Mouse (Mus musculus): ENCODE results near the gene Tcl1b5. TPM values are rescaled to one million over a fixed set of nuclear protein-coding genes. Genes with fewer than 3 reads are reported as not detected.

The Tcl1b5 gene
- polyA plus RNA-seq (2012; rRNA removed; ENCODE audit: low replicate concordance), result not detected in 2 replicates

DNA sequence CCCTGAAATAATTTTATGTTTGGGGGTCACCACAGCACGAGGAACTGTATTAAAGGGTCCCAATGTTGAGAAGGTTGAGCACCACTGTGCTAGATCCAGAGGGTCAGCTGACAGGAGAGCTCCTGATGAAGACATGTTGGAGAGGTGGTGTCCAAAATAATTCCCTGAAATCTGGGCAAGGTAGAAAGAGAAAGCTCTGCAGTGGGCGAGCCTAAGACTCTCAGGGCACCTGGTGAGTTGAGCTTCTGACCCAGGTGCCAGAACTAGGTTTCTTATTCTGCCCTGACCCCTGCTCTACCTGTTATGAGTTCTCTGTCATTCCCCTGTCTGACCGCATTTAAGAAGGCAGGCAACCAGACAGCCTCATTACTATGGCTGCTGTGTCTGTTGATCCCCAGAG is at the start of gene Tcl1b5:
Gene Tcl1b5, plus strand, starts transcription at position 301 of the 400 bp plus-strand sequence.

DNA sequence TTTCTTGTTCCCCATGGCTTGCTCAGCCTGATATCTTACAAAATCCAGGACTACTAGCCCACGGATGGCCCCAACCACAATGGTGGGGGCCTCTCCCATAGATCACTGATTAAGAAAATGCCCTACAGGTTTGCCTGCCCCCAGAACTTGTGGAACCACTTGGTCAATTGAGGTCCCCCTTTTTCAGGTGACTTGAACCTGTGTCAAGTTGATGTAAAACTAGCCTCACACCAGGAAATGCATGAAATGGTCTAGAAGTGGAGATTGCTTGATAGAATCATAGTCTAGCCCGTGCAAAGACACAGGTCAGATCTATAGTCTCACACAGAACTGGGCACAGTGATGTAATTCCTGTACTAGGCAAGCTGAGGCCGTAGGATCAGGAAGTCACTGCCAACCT is 30.4 kb upstream of the Tcl1b5 start, which contains the start of gene Tcl1b2:
Gene Tcl1b2, plus strand, starts transcription at position 301 of the 400 bp plus-strand sequence.

DNA sequence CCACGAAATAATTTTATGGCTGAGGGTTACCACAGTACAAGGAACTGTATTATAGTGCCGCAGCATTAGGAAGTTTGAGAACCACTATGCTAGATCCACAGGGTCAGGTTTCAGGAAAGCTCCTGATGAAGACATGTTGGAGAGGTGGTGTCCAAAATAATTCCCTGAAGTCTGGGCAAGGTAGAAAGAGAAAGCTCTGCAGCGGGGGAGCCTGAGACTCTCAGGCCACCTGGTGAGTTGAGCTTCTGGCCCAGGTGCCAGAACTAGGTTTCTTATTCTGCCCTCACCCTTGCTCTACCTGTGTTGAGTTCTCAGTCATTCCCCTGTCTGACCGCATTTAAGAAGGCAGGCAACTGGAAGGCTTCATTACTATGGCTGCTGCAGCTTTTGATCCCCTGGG is 16.8 kb upstream of the Tcl1b5 start, which contains the start of gene Tcl1b1:
Gene Tcl1b1, plus strand, starts transcription at position 301 of the 400 bp plus-strand sequence.

DNA sequence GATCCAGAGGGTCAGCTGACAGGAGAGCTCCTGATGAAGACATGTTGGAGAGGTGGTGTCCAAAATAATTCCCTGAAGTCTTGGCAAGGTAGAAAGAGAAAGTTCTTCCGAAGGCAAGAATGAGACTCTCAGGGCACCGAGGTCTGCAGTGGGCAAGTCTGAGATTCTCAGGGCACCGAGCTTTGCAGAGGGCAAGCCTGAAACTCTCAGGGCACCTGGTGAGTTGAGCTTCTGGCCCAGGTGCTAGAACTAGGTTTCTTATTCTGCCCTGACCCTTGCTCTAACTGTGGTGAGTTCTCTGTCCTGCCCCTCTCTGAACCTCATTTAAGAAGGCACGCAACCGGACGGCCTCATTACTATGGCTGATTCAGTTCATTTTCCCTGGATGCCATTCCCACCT is 14.6 kb downstream of the Tcl1b5 start, which contains the start of gene Tcl1b3:
Gene Tcl1b3, plus strand, starts transcription at position 301 of the 400 bp plus-strand sequence.

DNA sequence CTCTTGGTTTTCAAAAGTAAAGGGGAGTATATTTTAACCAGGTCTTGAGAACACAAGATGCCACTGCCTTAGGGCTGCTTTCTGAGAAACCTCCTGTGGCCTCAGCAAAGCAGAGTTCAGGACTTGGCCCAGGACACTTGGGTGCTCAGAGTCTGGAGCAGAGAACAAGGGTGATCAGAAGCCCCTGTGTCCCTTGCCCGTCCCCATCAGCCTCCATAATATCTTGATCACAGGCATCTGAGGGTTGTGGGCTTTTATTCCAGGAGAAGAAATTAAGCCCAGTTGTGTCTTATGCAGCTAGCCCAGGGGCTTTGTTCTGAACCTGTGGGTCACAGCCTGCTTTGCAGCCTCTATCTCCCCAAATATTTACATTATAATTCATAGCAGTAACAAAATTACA is 25.5 kb downstream of the Tcl1b5 start, which contains the start of gene Tcl1b4:
Gene Tcl1b4, plus strand, starts transcription at position 301 of the 400 bp plus-strand sequence.

DNA sequence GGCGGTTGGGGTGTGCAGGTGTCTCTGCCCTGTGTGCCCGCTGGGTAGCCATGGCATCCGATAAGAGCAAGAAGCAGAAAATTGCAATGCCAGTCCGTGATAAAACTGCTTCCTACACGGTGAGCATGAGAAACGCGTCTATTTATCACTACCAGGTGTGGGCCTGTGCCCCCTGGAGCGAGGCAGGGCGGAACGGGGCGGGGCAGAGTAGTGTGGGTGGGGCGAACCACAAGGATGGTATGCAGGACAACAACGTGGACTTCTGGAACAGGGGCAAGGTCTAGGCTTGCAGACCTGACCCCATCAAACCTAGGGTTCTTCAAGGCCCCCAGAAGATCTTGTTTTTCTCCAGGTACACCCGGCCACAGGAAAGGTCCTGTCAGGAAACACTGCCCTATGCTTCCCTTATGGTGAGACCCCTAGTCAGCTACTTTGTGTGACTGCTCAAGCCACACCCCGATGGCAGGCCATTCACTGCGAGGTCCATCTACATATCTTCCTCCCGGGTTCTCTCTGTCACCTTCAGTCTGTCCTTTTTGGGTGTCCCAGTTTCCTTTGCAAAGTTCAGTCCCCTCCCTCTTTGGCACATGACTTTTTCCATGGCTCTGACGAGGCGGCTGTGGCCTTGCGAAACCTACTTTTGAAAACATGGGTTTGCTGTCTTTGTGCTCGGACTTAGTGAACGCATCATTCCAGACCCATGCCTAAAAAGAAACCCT is 46.6 kb downstream of the Tcl1b5 start, which contains the start of gene Tcl1:
Gene Tcl1, minus strand, starts transcription at position 193 of the 719 bp plus-strand sequence.

Other genes starting within 250 kb of the Tcl1b5 start
- 6.2 and 6.6 TPM in 2 replicates for gene Syne3, start 166.5 kb upstream of the Tcl1b5 start, polyA plus RNA-seq (2012; rRNA removed; ENCODE audit: low replicate concordance)
- gene Glrx5, start 143.7 kb upstream of the Tcl1b5 start, polyA plus RNA-seq (2012; rRNA removed; ENCODE audit: low replicate concordance), result 97.1 and 129 TPM in 2 replicates
- gene Tcl1b2, start 30.3 kb upstream of the Tcl1b5 start, polyA plus RNA-seq (2012; rRNA removed; ENCODE audit: low replicate concordance), result not detected in 2 replicates
- not detected in 2 replicates for gene Tcl1b1, start 16.7 kb upstream of the Tcl1b5 start, polyA plus RNA-seq (2012; rRNA removed; ENCODE audit: low replicate concordance)
- not detected in 2 replicates for gene Tcl1b3, start 14.7 kb downstream of the Tcl1b5 start, polyA plus RNA-seq (2012; rRNA removed; ENCODE audit: low replicate concordance)
- not detected in 2 replicates for gene Tcl1b4, start 25.6 kb downstream of the Tcl1b5 start, polyA plus RNA-seq (2012; rRNA removed; ENCODE audit: low replicate concordance)
- gene Tcl1, start 46.4 kb downstream of the Tcl1b5 start, polyA plus RNA-seq (2012; rRNA removed; ENCODE audit: low replicate concordance), result not detected in 2 replicates
- not detected in 2 replicates for gene Tunar, start 157.5 kb downstream of the Tcl1b5 start, polyA plus RNA-seq (2012; rRNA removed; ENCODE audit: low replicate concordance)

Measured in subcutaneous adipose tissue, adult 2 months (tissue).